Mouse (Mus musculus): ENCODE results near the gene Wsb1.
"Not testable (repeated sequence)": the region's sequence is repeated elsewhere in the genome, so short reads cannot be mapped to it uniquely, and the experiment has no call there.

Gene Wsb1

GRCm38 (mm10) chr11:79267171-79267570, 12.7 kb upstream of the Wsb1 start:
- DNase-seq (ENCODE audit: low spot score in 2 of 2), result no peak

- DNase-seq (ENCODE audit: low spot score in 2 of 2), result no peak
Measured at GRCm38 (mm10) chr11:79264376-79264775, 9.9 kb upstream of the Wsb1 start.

- DNase-seq (ENCODE audit: low spot score in 2 of 2), result not testable (repeated sequence)
Measured at GRCm38 (mm10) chr11:79260126-79260525, 5.7 kb upstream of the Wsb1 start.

GRCm38 (mm10) chr11:79258738-79259137, 4.3 kb upstream of the Wsb1 start:
- DNase-seq (ENCODE audit: low spot score in 2 of 2), result no peak

- DNase-seq (ENCODE audit: low spot score in 2 of 2), result no peak
Measured at GRCm38 (mm10) chr11:79253542-79254390, 705 bp downstream of the Wsb1 start.

GRCm38 (mm10) chr11:79252881-79253541, 1.5 kb downstream of the Wsb1 start:
- DNase-seq (ENCODE audit: low spot score in 2 of 2), result peak; percentile 32 to 44

GRCm38 (mm10) chr11:79239024-79239423, 15.4 kb downstream of the Wsb1 start:
- no peak for DNase-seq (ENCODE audit: low spot score in 2 of 2)

- DNase-seq (ENCODE audit: low spot score in 2 of 2), result no peak
Measured at GRCm38 (mm10) chr11:79238398-79238752, 16.1 kb downstream of the Wsb1 start.

- DNase-seq (ENCODE audit: low spot score in 2 of 2), result no peak
Measured at GRCm38 (mm10) chr11:79237644-79238397, 16.6 kb downstream of the Wsb1 start.

- no peak for DNase-seq (ENCODE audit: low spot score in 2 of 2)
Measured at GRCm38 (mm10) chr11:79230251-79230570, 24.3 kb downstream of the Wsb1 start.

- no peak for DNase-seq (ENCODE audit: low spot score in 2 of 2)
Measured at GRCm38 (mm10) chr11:79229561-79230250, 24.8 kb downstream of the Wsb1 start.

GRCm38 (mm10) chr11:79229057-79229504, 25.4 kb downstream of the Wsb1 start:
- no peak for DNase-seq (ENCODE audit: low spot score in 2 of 2)

GRCm38 (mm10) chr11:79228089-79228488, 26.4 kb downstream of the Wsb1 start:
- no peak for DNase-seq (ENCODE audit: low spot score in 2 of 2)

GRCm38 (mm10) chr11:79225371-79226155, 28.9 kb downstream of the Wsb1 start:
- DNase-seq (ENCODE audit: low spot score in 2 of 2), result no peak

GRCm38 (mm10) chr11:79224562-79225280, 29.8 kb downstream of the Wsb1 start:
- peak; percentile 62 to 77 for DNase-seq (ENCODE audit: low spot score in 2 of 2)

GRCm38 (mm10) chr11:79223420-79223819, 31.1 kb downstream of the Wsb1 start:
- peak; percentile 40 to 43 for DNase-seq (ENCODE audit: low spot score in 2 of 2)

GRCm38 (mm10) chr11:79222661-79223060, 31.8 kb downstream of the Wsb1 start:
- DNase-seq (ENCODE audit: low spot score in 2 of 2), result no peak

GRCm38 (mm10) chr11:79221641-79222040, 32.8 kb downstream of the Wsb1 start:
- no peak for DNase-seq (ENCODE audit: low spot score in 2 of 2)

- no peak for DNase-seq (ENCODE audit: low spot score in 2 of 2)
Measured at GRCm38 (mm10) chr11:79218936-79219626, 35.4 kb downstream of the Wsb1 start.

GRCm38 (mm10) chr11:79218061-79218460, 36.4 kb downstream of the Wsb1 start:
- no peak for DNase-seq (ENCODE audit: low spot score in 2 of 2)

All from natural killer cell, adult 2 months (primary cell).